9 mouse cellular contexts compared by ENCODE assay signal in genomic region chr17:27165054-27165773, GRCm38 (mm10). TPM values are rescaled to one million over a fixed set of nuclear protein-coding genes. Genes with fewer than 3 reads are reported as not detected.
DNase-seq lines count a peak whose midpoint lies in the region; ATAC-seq and TF ChIP-seq lines count a peak whose summit lies in the region.
"Had no signal": no experiment of that assay in that cellular context is flagged by ENCODE, and none has a peak within 500 bp of the region (broad histone marks: within the 10 kb centered on the region; RNA-seq: fewer than 3 reads in every experiment).

No protein-coding gene starts in this region.

- peak; percentile 30; the same call in 1 of the 2 replicates for TF ChIP-seq CTCF in bone marrow, adult 2 months (IDR thresholded peaks at IDR 0.05; ENCODE audit: control insufficient read depth, insufficient read depth, low read length)

- H3K4me1 ChIP-seq in bone marrow, adult 2 months (ENCODE audit: control insufficient read depth, insufficient read depth, low read length) = no peaks in the 10 kb centered on the region; the same call in 1 of the 2 replicates
- peaks cover 34% of the 10 kb centered on the region for H3K4me1 ChIP-seq in limb, embryonic 13.5 days
- H3K4me1 ChIP-seq in neural tube, embryonic 13.5 days (replicated peaks) = peaks cover 34% of the 10 kb centered on the region; the same call in 1 of the 2 replicates

- peak; percentile 69 for DNase-seq in gastrocnemius, adult 18-20 months (ENCODE audit: low spot score)
- no peak for DNase-seq in gastrocnemius, postnatal 4 days (ENCODE audit: low spot score in 2 of 2)
- peak; percentile 77 for DNase-seq in 3T3-L1 (ENCODE audit: low read depth, low spot score)
- DNase-seq in gastrocnemius, postnatal 14 days = peak; percentile 54

- H3K27ac ChIP-seq in bone marrow, adult 2 months (ENCODE audit: control insufficient read depth, insufficient read depth, low read depth, low read length, poor library complexity) = 0 out of 2 replicates have a peak overlapping the region, but pooled peaks have one; percentile 38
- 0 out of 2 replicates have a peak overlapping the region, but pooled peaks have one; percentile 33 for H3K27ac ChIP-seq in limb, embryonic 13.5 days
- H3K27ac ChIP-seq in neural tube, embryonic 13.5 days (replicated peaks) = peak overlapping the region; percentile 53

- H3K36me3 ChIP-seq in limb, embryonic 13.5 days = no peaks in the 10 kb centered on the region
- H3K36me3 ChIP-seq in neural tube, embryonic 13.5 days = no peaks in the 10 kb centered on the region

- WGBS in bone marrow, adult 2 months = 37% methylated on average over 8 of the region's 8 CpGs
- WGBS in limb, embryonic 13.5 days = 18% methylated on average over 8 of the region's 8 CpGs
- WGBS in neural tube, embryonic 13.5 days = 42% methylated on average over 8 of the region's 8 CpGs

- no peaks in the 10 kb centered on the region for H3K27me3 ChIP-seq in limb, embryonic 13.5 days
- no peaks in the 10 kb centered on the region for H3K27me3 ChIP-seq in neural tube, embryonic 13.5 days

- H3K4me3 ChIP-seq in bone marrow, adult 2 months (replicated peaks; ENCODE audit: control insufficient read depth, low read depth, low read length) = no peak overlapping the region
- H3K4me3 ChIP-seq in limb, embryonic 13.5 days = no peak overlapping the region
- no peak overlapping the region for H3K4me3 ChIP-seq in neural tube, embryonic 13.5 days

- H3K9ac ChIP-seq in limb, embryonic 13.5 days = peak overlapping the region; percentile 50; the same call in 1 of the 2 replicates
- H3K9ac ChIP-seq in neural tube, embryonic 13.5 days = 0 out of 2 replicates have a peak overlapping the region, but pooled peaks have one; percentile 9

- H3K4me2 ChIP-seq in limb, embryonic 13.5 days (replicated peaks) = no peak overlapping the region
- no peak overlapping the region for H3K4me2 ChIP-seq in neural tube, embryonic 13.5 days

- H3K9me3 ChIP-seq in limb, embryonic 13.5 days = no peaks in the 10 kb centered on the region
- no peaks in the 10 kb centered on the region for H3K9me3 ChIP-seq in neural tube, embryonic 13.5 days

- 0 out of 2 replicates have a peak, but pooled peaks have one; percentile 37 for ATAC-seq in limb, embryonic 13.5 days (ENCODE audit: low FRiP score, low read depth)
- ATAC-seq in neural tube, embryonic 13.5 days (ENCODE audit: low read depth) = peak; percentile 59
- ATAC-seq in erythroid progenitor cell, adult 5-6 weeks (replicated peaks; ENCODE audit: low FRiP score, poor library complexity, severe bottlenecking) = no peak

- intact Hi-C loops in gastrocnemius, postnatal 14 days (cut with DNase I; ENCODE audit: low total_unique reads) = no loop called here

- no peak for TF ChIP-seq POLR2A in bone marrow, adult 2 months (IDR thresholded peaks at IDR 0.05; ENCODE audit: borderline replicate concordance, control insufficient read depth, low read depth, low read length)

RNA-seq across cellular contexts. Expression of gene Ip6k3, which starts 2.4 kb away (rescaled TPM):
- 10 to 100 TPM; 29.8 to 66.9 TPM for total RNA-seq in gastrocnemius, adult 18-20 months (2021)
- 10 to 100 TPM; 40.2 to 50.7 TPM for total RNA-seq in gastrocnemius, postnatal 4 days (2021)
- not detected in 2 replicates for polyA plus RNA-seq in bone marrow, adult 2 months (2011; ENCODE audit: insufficient read depth, insufficient read length, low replicate concordance, missing spikeins)
- total RNA-seq in gastrocnemius, postnatal 14 days (2021) = 100 to 1,000 TPM in 1 of 2 experiments, 10 to 100 TPM in 1; 91.4 to 128 TPM
- polyA plus RNA-seq in limb, embryonic 13.5 days (2015; fragmentation: Nextera tagmentation; extraction: Ambion mirVana) = 0.38 and 0.55 TPM in 2 replicates
- polyA plus RNA-seq in neural tube, embryonic 13.5 days (2015; fragmentation: Nextera tagmentation; extraction: Ambion mirVana) = 0.18 and 0.61 TPM in 2 replicates
- not detected in 2 replicates for total RNA-seq in erythroid progenitor cell, adult 5-6 weeks (2015; ENCODE audit: low replicate concordance)
- total RNA-seq in erythroid progenitor cell, adult 5-6 weeks (2017; ENCODE audit: low replicate concordance) = not detected in 2 replicates
- total RNA-seq: hematopoietic stem cell, adult 5-6 weeks had no signal

RNA-seq across cellular contexts. Expression of gene Uqcc2, which starts 31.5 kb away (rescaled TPM):
- 100 to 1,000 TPM; 426 to 428 TPM for total RNA-seq in gastrocnemius, adult 18-20 months (2021)
- total RNA-seq in gastrocnemius, postnatal 4 days (2021) = 100 to 1,000 TPM; 230 to 262 TPM
- polyA plus RNA-seq in bone marrow, adult 2 months (2011; ENCODE audit: insufficient read depth, insufficient read length, low replicate concordance, missing spikeins) = 53.9 and 105 TPM in 2 replicates
- total RNA-seq in gastrocnemius, postnatal 14 days (2021) = 100 to 1,000 TPM; 342 TPM
- polyA plus RNA-seq in limb, embryonic 13.5 days (2015; fragmentation: Nextera tagmentation; extraction: Ambion mirVana) = 329 and 338 TPM in 2 replicates
- 292 and 313 TPM in 2 replicates for polyA plus RNA-seq in neural tube, embryonic 13.5 days (2015; fragmentation: Nextera tagmentation; extraction: Ambion mirVana)
- total RNA-seq in erythroid progenitor cell, adult 5-6 weeks (2015; ENCODE audit: low replicate concordance) = 9.6 and 33.9 TPM in 2 replicates
- 4.2 and 39.0 TPM in 2 replicates for total RNA-seq in erythroid progenitor cell, adult 5-6 weeks (2017; ENCODE audit: low replicate concordance)

RNA-seq across cellular contexts. Expression of gene Lemd2, which starts 39.1 kb away (rescaled TPM):
- total RNA-seq in gastrocnemius, adult 18-20 months (2021) = 10 to 100 TPM; 20.6 to 21.9 TPM
- 10 to 100 TPM; 34.2 to 34.4 TPM for total RNA-seq in gastrocnemius, postnatal 4 days (2021)
- 31.2 and 46.3 TPM in 2 replicates for polyA plus RNA-seq in bone marrow, adult 2 months (2011; ENCODE audit: insufficient read depth, insufficient read length, low replicate concordance, missing spikeins)
- total RNA-seq in gastrocnemius, postnatal 14 days (2021) = 10 to 100 TPM; 17.8 to 18.0 TPM
- 18.6 and 18.8 TPM in 2 replicates for polyA plus RNA-seq in limb, embryonic 13.5 days (2015; fragmentation: Nextera tagmentation; extraction: Ambion mirVana)
- 16.2 and 18.6 TPM in 2 replicates for polyA plus RNA-seq in neural tube, embryonic 13.5 days (2015; fragmentation: Nextera tagmentation; extraction: Ambion mirVana)
- 14.1 and 49.5 TPM in 2 replicates for total RNA-seq in erythroid progenitor cell, adult 5-6 weeks (2015; ENCODE audit: low replicate concordance)
- total RNA-seq in erythroid progenitor cell, adult 5-6 weeks (2017; ENCODE audit: low replicate concordance) = 17.6 and 31.8 TPM in 2 replicates

Comparison
In these comparisons a context has a peak if more than half of its experiments do, and no peak if none do; other contexts are left out.
1. DNase-seq: peak in gastrocnemius, adult 18-20 months (single experiment), 3T3-L1 (single experiment) and gastrocnemius, postnatal 14 days (single experiment); none in gastrocnemius, postnatal 4 days (0 of 2).
2. RNA of gene Ip6k3, which starts 2.4 kb away (total RNA-seq): 91.4 to 128 TPM in gastrocnemius, postnatal 14 days, 29.8 to 66.9 TPM in gastrocnemius, adult 18-20 months and 40.2 to 50.7 TPM in gastrocnemius, postnatal 4 days; not detected in erythroid progenitor cell, adult 5-6 weeks; every median in the first group is over 10 times any median in the second.
3. RNA of gene Uqcc2, which starts 31.5 kb away (total RNA-seq): 426 to 428 TPM in gastrocnemius, adult 18-20 months, 342 TPM in gastrocnemius, postnatal 14 days and 230 to 262 TPM in gastrocnemius, postnatal 4 days; 4.2 to 39.0 TPM in erythroid progenitor cell, adult 5-6 weeks; every median in the first group is over 4 times any median in the second.
4. Peak in every context shown above with its lines, with median percentiles within 50 percentile points of each other: H3K27ac ChIP-seq.